Mouse (Mus musculus): ENCODE results near the gene Trim52.
"Not testable (repeated sequence)": the region's sequence is repeated elsewhere in the genome, so short reads cannot be mapped to it uniquely, and the experiment has no call there.

Trim52 gene

DNA sequence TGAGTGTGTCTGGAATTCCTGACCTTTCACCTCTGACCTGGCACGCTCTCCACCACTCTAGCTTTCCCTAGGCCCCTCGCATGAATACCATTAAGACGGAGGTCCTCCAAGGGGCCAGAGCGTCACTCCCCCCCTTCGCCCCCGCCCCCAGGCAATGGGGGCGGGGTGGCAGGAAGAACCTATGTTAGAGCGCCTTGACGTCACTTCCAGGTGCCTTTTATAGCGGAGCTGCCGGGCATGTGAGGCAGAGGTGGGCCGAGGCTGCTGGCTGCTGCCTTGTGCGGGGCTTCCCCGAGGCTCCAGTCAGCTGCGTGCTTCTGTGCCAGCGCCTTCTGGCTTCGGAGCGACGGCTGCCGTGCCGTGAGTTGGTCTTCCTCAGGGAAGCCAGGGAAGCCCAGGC, at the start of gene Trim52:
TSS of gene Trim52 (plus strand) at position 219 of the 400 bp plus-strand sequence.
- no peak for DNase-seq (ENCODE audit: low read depth, low spot score)

DNA sequence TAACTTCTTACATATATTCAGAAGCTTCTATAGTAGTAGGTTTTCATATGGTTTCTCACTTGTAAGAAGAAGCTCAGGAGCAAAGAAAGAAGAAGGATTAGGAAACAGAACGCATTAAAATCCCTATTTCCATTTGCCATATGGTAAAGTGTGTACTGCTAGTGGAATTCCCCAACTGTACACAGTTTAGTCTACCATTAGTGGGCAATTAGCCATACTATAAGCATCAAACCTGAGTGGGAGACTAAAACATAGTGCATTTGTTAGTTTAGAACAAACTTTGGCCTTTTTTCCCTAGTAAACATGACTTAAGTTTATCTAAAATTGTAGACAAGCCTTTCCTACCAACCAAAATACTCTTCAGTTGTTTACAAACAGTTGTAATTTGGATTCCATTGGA, 33.4 kb upstream of the Trim52 start:
- no peak for DNase-seq (ENCODE audit: low read depth, low spot score)

DNA sequence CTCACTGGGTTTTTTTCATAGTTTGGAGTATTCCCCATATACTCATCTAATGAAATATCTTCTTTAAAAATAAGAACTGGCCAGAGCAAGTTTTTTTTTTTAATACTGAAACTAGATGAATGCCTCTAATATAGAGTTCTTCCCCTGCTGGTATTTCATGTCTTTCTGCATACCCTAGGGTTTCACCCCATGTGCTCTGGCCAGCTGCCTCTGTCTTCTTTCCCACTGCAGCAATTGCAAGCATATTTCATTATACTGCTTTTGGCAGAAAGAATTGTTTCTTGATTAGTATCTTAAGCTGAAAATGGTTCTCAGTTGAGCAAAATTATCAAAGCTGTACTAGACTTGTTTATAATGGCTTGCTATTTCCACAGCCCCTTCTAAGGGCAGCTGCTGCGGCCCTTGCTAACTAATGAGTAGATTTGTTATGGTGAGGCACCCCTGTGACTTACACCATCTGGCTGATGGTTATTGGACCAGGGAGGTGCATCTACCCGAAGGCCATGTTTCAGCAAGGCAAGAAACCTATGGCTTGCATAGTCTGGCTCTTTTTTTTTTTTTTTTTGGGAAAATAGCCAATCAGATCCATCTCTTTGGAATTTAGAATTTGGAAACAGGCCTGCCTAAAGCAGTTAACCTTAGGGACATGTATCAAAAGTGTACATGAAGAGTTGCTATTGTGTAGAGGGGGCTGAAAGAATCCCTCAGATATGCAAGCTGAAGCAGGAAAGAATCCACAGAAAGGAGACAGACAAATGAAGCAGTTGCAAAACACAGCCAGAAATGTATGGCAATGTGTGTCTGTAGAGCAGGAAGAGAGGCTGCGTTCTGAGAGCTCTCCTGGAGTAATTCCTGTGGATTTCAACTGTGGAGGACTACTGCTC, 30.6 kb upstream of the Trim52 start:
- DNase-seq (ENCODE audit: low read depth, low spot score), result no peak

- DNase-seq (ENCODE audit: low read depth, low spot score), result no peak
Observed at GRCm38 (mm10) chr14:106088480-106089037, 17.4 kb upstream of the Trim52 start.

DNA sequence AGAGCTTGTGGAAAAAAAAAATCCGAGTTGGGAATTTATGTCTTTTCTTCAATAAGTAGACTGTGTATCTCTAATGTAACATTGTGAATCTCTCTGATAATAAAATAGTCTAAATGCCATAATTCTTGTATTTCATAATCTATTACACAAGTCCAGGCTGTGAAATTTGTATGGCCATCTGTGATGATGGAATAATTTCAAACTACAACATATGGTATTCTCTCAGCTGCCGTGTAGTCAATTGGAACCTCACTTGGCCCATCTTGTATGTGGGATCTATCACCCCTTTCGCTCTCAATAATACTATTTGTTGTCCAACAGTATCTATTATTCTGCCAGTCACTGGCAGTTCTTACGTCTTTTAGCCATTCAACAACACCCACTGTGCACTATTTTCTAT, 9.2 kb upstream of the Trim52 start:
- no peak for DNase-seq (ENCODE audit: low read depth, low spot score)

GRCm38 (mm10) chr14:106100858-106101257, 5.1 kb upstream of the Trim52 start:
- DNase-seq (ENCODE audit: low read depth, low spot score), result no peak

DNA sequence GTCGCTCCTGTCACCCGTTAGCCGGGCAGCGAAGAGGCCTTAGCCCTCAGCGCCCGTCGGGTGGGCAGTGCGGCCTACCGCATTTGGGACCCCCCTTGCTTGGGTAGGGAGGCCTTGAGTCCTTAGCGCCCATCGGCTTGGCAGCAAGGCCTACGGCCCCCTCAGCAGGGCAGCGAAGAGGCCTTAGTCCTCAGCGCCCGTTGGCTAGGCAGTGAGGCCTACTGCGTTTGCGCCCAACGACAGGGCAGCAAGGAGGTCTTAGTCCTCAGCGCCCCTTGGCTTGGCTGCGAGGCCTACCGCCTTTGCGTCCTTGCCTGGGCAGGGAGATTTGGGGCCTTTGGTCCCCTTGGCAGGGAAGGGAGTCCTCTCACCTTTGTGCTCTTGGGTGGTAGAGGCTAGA, 427 bp downstream of the Trim52 start:
- no peak for DNase-seq (ENCODE audit: low read depth, low spot score)

DNA sequence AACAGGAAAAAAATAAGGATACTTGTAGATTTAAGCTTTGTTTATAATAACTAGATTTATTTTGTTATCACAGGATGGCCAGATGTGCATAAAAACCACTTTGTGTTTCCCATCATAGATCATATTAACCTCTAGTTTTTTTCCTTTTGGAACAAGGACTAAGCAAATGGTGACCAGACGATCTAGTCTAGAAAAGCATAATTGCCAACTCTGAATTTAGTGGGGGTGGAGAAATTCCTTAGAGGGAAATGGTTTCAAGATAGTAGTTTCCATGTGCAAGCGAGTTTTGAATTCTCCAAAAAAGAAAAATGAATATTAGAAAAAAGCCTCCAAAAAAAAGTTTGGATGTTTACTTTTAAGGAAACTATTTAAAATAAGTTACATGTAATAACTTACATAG, 13.4 kb downstream of the Trim52 start:
- DNase-seq (ENCODE audit: low read depth, low spot score), result no peak

DNA sequence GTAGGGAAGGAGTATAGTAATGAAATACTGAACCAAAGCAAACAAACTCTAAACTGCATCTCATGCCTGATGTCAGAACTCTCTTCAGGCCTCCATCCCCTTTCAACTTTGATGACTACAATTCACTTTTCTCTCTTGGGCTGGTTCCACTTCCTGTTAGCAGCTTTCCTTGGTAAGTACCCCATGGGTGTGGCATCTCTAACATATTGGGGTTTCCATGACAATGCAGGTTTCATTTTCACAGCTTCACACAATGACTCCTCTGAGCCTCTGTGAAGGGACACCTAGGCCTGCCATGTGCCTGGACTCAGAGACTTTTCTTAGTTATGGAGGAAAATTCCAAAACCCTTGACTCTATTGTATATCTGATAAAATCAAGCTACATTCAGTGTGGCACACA, 30.3 kb downstream of the Trim52 start:
- no peak for DNase-seq (ENCODE audit: low read depth, low spot score)

DNA sequence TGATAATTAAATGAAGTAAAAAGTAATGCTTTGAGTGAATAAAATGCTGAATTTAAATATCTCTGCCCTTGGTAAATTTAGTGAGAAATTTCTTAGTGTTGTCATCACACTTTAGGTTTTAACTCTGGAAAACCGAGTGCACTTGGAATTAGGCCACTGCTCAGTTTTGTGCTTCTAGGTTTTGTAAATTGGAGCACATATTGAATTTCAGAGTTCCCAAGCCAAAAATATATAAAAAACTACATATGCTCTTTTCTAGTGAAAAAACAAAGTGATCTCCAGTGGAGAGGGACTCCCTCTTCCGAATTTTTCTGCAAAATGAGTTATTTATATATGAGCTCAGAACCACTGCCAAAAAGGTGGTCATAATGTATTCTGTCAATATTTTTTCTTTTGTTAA, 45.2 kb downstream of the Trim52 start:
- DNase-seq (ENCODE audit: low read depth, low spot score), result no peak

DNA sequence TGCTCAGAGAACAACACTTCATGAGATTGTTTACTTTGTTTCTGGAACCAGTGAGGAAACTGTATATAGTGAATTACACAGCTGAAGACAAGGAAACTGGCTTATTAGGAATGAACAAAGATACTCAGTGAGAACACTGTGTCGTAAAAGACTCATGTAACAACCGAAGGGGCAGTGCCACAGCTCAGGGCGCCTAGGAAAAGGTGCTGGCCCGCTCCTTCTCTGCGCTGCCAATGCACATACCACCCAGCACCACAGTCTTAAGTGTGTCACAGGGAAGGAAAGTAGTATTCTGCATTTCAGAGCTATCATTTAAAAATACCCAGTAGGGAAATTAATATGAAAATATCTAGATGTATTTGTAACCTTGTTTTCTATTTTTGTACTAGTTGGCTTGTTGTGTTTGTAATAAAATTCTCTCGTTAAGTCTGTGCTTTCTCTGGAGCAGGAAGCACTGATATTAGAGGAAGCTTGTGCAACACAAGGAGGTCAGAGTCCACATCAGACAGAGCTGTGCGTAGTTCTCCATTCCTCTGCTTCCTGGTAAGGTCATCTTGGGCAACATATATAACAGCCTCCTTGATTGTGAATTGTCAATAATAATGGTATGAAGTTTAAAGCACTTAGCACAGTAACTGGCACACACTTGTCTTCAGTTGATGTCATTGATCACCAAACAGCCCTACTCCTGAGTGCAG, 49.0 kb downstream of the Trim52 start:
- DNase-seq (ENCODE audit: low read depth, low spot score), result no peak

DNA sequence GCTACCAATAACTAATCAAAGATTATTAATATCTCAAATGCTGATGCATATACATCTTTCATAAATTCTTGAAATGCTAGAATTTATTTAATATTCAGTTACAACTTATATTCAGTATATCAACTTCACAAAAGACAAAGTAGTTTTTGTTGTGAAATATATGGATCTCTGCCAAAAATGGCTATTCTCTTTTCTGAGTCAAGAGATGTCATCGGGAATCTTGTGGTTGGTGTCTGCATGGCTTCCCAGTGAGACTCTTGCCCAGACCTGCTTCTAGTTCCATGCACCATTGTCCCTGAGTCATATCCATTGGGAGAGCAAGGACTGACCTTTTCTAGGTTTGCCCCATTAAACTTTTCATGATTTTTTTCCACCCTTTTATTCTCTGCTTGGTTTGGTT, 50.5 kb downstream of the Trim52 start:
- DNase-seq (ENCODE audit: low read depth, low spot score), result no peak

GRCm38 (mm10) chr14:106162331-106162730, 56.3 kb downstream of the Trim52 start:
- no peak for DNase-seq (ENCODE audit: low read depth, low spot score)

DNA sequence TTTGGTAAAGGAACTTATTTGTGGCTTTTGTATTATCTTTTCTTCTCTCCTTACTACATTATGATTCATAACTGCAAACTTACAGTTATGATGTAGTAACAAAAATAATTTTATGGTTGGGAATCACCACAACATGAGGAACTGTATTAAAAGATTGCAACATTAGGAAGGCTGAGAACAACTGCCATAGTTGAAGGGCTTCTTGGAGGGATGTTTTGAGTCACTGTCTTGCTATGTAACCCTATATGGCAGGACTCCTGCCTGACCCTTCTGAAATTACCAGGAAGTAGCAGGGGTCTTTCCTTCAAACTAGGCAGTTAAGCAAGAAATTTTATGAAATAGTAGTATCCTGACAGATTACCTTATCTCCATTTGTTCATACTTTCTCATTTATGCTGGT, 57.2 kb downstream of the Trim52 start:
- no peak for DNase-seq (ENCODE audit: low read depth, low spot score)

GRCm38 (mm10) chr14:106163933-106164332, 57.9 kb downstream of the Trim52 start:
- not testable (repeated sequence) for DNase-seq (ENCODE audit: low read depth, low spot score)

DNA sequence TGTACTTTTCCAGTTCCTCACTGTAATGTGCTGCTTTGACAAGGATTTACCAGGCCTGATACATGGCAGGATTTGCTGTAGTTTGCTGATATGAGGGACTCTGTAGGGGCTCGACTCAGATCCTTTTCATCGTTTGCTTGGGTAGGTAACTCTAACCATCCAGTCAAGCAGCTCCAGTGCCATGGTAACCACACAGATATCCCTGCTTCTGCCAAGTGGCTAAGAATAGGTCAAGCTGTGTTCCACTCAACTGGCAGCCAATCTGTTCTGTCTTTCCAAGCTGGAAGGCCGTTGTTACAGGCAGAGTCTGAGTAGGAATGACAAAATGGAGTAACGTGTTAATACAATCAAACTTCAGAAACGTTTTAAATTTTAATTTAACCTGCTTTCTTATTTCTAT, 70.9 kb downstream of the Trim52 start:
- no peak for DNase-seq (ENCODE audit: low read depth, low spot score)

DNA sequence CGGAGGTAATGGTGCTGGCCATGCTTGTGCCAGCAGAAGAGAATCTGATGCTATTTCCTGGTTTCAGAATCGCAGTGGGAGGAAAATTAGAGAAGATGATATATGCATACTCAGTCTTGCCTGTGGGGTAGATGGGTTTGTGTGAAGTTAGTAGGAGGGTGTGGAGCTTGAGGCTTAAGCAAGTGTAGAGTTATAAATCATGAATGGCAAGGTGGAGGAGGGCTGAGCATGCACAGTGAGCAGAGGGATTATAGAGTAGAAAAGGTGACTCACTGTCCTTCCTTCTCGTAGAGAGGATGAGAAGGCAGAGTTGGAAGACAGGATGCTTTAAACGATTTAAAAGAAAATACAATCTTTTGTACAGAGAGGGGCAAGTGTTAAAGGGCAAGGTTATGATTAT, 72.2 kb downstream of the Trim52 start:
- DNase-seq (ENCODE audit: low read depth, low spot score), result no peak

GRCm38 (mm10) chr14:106179102-106179727, 73.2 kb downstream of the Trim52 start:
- no peak for DNase-seq (ENCODE audit: low read depth, low spot score)

DNA sequence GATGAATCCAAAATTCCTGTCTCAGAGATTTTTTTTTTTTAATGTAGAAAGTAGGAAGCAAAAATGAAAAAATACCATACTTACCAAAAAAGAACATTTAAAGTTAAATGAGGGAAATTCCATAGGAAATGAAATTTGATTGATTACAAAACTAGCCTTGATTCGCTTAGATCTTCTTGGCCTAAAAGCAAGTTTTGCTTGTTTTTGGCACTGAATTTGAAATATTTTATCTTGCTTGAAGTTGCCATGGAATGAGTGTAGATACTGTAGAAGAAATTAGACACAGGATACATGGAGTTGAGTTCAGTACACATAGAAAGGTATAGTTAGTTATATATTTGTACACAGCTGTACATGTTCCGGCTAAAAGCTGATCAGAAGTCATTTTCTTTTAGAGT, 73.7 kb downstream of the Trim52 start:
- DNase-seq (ENCODE audit: low read depth, low spot score), result no peak

- DNase-seq (ENCODE audit: low read depth, low spot score), result no peak
Observed at GRCm38 (mm10) chr14:106180616-106181015, 74.6 kb downstream of the Trim52 start.

GRCm38 (mm10) chr14:106183985-106184384, 78.0 kb downstream of the Trim52 start:
- DNase-seq (ENCODE audit: low read depth, low spot score), result no peak
